Mouse (Mus musculus): ENCODE results near the gene Sarnp.

DNA sequence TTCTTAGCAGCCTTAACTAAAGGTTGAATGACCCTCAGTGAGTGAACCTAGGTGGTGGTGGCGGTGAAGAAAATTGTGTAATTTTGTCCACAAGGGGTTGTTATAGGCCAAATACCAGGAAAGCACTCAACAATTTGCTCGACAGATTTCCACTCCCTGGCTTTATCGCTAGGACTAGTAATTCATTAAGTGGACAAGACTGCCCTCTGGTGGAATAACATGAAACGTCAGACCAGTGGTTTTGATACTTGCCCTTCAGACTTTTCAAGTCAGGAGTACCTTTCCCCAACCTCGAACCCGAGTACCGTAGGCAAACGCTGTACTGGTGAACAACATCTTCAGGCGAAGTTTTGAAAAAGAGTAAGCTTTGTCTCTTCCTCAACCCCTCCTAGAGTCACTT lies 78.3 kb downstream of the Sarnp start:
- TF ChIP-seq CTCF (IDR thresholded peaks at IDR 0.05; ENCODE audit: low read depth) = peak; percentile 79
- TF ChIP-seq EP300 (IDR thresholded peaks at IDR 0.05; ENCODE audit: low read depth) = no peak

All from heart, postnatal 0 days (tissue).